Mouse (Mus musculus) lung, postnatal 36 days (tissue): ENCODE measurements around the gene Ehd2.

Experiments used
- DNase-seq: peaks from one replicate; pipeline ENCODE4 v3.0.0; 2022; ENCODE audit warnings: mixed read lengths

The Ehd2 gene

DNA sequence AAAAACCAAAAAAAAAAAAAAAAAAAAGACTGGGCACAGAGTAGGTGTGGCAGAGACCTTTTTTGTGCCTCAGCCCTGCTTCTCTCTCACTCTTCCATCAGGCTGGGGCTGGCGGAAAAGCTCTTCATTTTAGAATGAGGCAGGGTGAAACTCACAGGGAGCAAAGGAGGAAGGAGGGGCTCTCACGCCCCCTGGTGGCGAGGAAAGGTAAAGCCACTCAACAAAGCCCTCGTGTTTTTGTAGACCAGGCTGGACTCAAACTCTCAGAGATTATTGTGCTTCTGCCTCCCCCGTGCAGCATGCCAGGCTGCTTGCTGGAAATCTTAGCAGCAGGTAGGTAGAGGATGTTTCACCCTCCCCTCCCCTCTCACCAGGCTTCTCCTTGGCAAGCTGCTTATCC, 7.3 kb upstream of the Ehd2 start:
- peak; percentile 78 for DNase-seq

DNA sequence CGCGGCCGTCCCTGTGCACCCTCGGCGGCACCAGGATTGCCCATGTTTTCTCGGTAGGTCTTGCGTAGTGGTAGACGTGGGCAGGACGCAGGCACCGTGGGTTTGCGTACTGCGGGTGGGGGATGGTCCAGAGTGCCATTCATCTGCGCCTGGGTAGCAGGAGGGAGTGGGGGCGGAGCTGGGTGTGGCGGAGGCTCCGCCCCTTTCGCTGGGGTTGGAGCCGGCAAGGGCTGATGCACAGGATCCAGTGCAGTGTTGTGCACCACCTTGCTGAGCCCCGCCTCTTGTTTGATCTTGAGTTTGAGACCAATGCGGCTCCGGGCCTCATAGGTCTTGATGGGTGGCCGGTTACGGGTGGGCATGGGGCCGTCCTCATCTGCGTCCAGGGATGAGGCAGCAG, 4.9 kb upstream of the Ehd2 start:
- no peak for DNase-seq

DNA sequence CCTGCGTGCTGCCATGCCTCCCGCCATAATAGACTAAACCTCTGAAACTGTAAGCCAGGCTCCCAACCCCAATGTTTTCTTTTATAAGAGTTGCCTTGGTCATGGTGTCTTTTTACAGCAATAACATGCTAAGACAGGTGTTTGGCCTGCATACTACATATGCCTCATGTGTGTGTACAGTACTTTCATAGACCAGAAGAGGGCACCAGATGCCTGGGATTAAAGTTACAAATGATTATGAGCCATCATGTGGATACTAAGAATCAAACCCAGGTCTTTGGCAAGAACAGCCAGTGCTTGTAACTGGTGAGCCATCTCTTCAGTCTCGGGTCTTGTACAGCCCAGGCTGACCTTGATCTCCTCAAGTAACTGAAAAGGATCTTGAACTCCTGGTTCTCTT, 2.3 kb upstream of the Ehd2 start:
- no peak for DNase-seq

DNA sequence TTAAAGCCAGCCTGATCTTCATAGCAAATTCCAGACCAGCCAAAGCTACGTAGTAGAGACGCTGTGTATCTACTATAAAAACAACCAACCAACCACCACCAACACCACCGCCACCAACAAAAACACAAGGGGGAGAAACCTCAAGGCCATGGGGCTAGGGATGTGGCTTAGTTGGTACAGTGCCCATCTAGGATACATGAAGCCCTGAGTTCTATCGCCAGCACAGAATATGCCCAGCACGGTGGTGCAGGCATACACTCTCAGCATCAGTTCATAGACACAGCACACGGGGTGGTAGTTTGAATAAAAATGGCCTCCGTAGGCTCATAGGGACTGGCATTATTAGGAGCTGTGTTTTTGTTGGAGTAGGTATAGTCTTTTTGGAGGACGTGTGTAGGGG, 955 bp upstream of the Ehd2 start:
- DNase-seq, result no peak

DNA sequence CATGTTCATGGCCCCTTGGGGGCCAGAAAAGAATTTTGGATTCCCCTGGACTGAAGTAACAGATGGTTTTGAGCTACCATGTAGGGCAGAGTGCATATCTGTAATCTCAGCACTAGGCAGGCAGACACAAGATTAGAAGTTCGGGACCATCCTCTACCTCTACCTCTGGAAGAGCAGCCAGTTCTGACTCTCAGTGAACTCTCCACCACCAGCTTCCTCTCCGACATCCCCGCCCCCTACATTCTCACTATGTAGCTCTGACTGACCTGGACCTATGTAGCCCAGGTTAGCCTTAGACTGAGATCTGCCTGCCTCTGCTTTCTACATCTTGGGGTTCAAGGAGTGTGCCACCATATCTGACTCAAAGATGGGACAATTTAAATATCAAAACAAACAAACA, 878 bp downstream of the Ehd2 start:
- no peak for DNase-seq

DNA sequence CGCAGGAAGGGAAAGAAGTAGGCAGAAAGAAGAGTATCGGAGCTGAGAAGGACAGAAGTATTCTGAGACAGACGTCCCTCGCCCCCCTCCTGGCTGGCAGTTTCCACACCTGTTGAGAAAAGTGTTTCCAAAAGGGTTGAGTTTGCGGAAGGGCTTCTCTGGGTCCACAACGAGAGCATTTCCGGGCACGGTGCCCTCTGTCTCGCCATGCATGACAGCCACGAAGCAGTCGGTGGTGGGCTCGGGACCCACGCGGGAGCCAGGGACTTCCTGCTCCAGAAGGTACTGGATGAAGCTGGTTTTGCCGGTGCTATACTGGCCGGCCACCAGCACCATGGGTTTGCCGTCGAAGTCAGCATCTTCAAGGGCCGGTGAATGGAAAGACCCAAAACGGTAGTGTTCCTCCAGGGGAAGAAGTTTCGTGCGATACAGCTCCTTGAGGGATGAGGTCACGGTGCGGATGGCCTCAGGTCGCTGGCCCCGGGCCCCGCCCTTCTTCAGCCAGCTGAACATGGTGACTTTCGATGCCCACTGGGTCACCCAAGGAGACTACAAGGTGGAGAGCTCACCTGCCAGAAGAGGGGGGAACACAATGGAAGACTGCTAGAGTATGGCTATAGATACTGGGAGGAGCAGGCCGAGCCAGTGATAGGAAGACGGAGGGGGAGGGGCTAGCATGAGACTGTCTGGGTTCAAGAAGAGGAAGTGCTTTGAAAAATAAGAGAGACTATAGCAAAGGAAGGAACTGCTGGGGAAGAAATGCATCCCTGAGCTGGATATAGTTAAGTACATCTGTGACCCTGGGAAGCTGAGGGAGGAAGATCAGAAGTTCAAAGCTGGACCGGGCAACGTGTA, 3.3 kb downstream of the Ehd2 start:
- no peak for DNase-seq

DNA sequence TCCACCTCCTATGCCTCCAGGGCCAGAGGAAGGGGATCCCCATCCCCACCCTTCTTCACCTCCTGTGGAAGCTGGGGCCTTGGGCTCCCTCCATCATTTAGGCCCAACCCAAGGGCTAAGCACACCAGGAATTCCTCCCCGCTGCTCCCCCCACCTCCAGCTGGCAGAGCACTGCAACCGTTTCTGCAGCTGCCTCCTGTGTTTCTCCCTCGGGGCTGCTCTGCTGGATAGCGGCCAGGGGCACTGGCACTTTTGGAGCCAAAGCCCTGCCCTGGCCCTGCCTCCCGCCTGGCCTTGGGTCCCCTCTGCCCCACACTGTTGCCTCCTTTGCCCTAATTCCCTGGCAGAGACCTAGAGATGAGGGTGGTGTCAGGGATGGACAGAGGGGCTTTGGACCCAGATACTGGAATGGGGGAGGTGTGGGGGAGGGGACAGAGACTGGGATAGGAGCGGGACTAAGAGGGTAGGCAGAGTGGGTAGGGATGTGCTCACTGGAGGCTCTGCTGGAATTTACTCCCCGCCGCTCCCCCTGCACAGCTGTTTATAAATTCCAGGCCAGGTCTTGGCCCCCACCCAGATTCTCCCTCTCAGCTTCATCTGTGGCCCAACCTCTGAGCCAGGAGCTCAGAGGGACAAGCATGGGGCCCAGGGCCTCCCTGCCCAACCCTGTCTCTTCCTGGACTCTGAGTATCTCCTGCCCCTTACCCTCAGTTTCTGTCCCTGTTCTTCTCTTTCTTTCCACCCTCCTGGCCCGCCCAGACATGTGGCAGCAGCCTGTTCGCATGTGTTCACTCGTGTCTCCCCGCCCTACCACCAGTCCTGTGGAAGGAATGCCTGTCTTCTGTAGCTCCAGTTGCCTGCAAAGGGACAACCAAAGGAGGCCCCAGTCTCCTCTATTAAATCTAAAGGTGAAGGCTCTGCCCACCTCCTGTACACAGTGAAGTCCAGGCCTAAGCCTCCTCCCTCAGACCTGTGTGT, 4.8 kb downstream of the Ehd2 start:
- DNase-seq, result peak; percentile 94

DNA sequence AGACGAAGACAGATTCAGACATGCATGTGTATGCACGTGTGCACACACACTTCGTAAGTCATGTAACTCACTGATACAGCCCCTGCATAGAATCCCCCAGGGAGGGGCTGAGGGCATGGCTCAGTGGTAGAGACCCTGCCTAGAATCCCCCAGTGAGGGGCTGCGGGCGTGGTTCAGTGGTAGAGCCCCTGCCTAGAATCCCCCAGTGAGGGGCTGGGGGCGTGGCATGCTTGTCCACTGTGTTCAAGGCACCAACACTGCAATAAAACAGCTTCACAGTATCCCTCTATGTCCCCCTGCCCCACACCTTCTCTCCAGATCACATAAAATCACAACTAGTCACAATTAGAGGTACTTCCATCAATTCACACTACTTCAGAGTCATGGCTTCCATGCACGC, 5.6 kb downstream of the Ehd2 start:
- DNase-seq, result no peak

DNA sequence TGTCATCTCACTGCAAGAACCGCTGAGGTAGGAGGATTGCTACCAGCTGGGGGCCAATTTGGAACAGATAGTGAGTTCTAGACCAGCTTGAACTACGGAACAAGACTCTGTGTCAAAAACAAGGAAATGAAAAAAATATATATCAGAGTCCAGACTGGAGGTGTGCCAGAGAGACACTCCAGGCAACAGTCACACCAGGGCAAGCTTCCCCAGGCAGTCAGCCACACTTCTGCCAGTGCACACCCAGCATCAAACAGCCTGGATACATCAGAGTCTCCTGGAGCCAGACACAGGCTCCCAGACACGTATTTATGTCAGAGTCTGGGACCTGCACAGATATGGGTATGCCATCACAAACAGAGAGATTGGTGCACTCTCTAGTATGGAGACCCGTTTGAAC, 6.1 kb downstream of the Ehd2 start:
- DNase-seq, result peak; percentile 57

DNA sequence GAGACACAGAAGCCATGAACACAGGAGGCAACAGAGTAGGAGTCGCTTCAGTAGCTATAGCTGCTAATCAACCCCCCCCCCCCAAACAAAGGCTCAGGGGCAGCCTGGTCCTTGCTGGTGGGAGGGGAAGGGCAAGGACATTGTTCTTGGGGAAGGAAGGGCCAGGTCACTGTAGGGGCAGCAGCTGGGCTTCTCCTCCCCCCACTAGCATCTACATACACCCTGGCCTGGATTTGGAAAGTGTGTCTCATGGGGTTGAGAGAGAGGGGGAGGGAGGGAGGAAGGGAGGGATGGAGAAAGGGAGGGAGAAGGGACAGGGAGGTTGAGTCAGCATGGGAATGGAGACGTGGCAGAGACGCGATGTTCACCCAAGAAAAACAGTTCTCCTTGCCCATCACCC, 6.7 kb downstream of the Ehd2 start:
- DNase-seq, result no peak

DNA sequence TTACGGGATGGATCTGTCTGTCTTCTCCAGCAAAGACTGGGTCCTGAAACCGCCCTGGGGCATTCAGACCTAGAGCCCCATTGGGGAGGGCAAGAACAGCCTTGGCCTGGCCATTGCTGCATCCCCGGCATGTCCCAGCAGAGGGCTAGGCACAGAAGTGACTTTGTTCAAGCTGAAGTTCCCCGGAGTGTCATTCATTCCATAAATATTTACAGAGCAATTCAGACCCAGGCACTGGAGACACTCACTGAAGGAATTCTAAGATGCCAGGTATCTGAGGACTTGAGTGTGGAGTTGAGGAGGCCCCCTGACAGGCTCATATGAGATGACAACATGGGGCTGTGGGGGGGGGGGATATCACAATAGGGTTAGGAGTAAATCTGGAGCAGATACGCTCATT, 11.2 kb downstream of the Ehd2 start:
- DNase-seq, result peak; percentile 81

DNA sequence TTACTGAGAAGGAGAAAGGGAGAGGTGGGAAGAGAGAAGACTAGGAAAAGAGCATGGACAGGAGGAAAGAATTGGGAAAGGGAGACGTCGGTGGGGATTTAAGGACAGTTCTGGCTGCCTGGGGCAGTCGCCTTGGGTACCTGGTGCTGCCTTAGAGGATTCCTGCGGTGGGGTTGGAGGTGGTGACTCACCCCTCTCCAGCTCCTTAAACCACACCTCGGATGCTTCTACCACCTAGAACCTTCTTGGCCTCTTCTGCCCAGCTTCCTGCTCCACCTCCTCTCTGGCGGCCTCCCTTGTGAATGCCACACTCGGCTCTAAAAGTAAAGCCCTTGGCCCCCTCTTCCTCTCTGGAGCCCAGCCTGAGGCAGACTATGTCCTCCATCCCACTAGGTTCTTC, 11.9 kb downstream of the Ehd2 start:
- peak; percentile 78 for DNase-seq

DNA sequence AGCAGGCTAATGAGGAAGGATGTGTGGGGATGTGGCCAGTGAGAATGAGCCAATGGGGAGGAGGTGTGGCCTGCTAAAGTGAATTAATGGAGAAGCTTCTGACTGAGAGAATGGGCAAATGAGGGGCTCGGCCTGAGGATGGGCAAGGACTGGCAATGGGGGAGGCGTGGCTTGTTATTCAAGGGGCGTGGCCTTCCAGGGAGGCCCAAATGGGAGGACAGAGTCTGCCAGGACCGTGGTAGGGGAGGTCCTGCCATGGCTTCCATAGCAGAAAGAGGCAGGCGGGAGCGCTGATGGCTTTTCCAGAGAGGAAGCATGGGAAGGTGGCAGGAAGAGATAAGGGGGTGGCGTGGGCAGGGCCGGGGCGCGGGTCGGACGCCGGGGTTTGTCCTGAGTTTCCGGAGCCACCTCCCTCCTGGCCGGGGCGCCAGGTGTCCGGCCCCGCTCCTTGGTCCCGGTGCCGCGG, 12.4 kb downstream of the Ehd2 start:
- DNase-seq, result peak; percentile 90

DNA sequence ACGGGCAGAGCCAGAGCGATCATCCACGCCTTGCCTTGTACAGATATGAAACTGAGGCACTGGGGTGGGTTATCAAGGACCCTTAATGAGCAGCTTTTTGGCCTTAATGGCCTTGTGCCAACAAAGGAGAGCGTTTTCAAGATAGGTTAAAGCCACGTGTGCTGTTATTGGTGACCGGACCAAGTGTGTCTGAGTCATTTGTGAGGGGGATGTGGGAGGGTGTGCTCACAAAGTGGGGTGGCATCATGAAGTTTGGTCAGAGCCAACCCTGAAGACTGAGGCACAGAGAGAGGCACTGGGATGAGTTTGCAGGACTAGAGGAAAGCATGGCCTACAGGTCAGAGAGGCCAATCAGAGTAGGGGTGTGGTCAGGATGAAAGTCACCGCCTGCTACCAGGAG, 12.9 kb downstream of the Ehd2 start:
- DNase-seq, result no peak

DNA sequence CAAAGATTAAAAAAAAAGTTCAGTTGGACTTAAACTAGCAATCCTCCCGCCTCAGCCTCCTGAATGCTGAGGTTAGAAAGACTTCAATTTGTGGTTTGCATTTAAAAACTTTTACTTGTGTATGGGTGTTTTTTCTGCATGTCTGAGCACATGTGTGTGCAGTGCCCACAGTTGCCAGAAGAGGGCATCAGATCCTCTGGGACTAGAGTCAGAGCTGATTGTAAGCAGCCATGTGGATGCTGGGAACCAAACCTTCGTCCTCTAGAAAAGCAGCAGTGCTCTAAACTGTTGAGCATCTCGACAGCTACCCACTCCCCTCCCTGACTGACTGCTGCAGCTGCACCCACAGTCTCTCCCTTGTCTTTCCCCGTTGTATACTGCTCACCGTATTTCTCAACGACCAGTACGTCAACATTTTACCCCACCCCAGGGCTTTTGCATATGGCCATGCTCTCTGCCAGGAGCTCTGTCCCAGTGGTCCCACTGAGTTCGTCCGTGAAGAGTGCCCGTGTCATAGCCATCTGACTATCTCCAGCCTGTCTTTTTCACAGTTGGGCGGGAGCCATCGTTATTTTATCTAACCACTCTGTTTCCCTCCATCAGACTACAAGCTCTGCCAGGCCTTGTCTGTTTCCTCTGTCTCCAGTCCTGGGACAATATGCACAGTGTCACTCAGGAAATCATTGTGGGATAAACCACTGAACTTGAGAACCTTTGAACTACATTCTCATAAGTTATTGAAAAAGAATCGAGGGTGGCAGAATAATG, 13.9 kb downstream of the Ehd2 start:
- peak; percentile 53 for DNase-seq

DNA sequence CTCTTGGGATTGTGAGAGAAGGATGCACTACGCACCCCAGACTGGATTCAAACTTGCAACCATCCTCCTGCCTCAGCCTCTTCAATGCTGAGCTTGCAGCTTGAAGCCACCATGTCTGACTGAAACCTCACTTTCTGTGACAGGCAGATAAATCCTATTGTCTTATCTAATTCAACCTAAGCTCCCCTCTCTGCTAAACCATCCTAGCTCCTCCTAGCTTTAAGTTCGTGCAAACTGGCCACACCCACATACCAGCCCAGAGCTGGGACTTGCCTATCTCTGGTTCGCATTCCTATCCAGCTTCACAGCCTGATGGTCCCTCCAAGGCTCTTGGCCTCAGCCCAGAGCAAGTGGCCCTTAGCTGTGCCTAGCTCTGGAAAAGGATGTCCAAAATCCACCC, 15.0 kb downstream of the Ehd2 start:
- DNase-seq, result no peak

DNA sequence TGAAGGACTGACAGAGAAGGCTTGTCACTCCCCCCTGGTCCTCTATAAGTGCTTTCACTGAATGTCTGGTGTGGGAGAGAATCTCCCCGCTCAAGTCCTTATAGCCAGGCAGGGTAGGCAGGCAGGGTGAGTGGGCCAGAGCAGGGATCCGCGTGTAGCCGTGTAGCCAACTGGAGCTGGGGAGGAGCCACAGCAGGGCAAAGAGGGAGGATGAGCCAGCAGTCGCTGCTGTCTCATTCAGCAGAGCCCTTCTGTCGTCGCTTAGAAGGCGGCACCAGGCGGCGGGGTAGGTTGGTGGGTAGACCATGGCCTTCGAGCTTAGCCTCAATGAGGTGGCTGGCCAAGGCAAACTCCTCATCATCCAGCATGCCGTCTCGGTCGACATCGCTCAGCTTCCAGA, 17.4 kb downstream of the Ehd2 start:
- DNase-seq, result no peak

DNA sequence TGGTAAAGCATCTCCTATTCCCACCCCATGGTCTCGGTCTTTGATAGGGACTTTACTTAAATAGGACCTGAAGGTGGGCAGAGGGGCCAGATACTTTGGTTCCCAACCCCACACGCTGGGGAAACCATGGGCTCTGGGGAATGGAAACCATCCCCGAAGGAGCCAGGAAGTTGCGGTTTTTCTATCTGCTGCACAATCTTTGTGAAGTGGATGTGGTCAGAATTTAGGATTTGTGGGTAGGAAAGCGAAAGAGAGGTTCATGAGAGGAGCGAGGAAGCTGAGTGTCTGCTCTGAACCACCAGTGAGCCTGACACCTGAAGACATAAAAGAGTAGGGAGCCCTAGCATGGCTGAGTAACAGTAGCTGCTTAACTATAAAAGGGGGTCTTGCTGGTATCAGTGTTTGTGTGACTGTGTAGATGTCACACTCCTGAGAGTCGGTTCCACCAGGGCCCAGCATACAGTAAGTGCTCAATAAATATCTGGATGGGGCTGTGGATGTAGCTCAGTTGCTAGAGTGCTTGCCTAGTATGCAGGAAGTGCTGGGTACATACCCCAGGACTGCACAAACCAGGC, 18.1 kb downstream of the Ehd2 start:
- DNase-seq, result no peak

DNA sequence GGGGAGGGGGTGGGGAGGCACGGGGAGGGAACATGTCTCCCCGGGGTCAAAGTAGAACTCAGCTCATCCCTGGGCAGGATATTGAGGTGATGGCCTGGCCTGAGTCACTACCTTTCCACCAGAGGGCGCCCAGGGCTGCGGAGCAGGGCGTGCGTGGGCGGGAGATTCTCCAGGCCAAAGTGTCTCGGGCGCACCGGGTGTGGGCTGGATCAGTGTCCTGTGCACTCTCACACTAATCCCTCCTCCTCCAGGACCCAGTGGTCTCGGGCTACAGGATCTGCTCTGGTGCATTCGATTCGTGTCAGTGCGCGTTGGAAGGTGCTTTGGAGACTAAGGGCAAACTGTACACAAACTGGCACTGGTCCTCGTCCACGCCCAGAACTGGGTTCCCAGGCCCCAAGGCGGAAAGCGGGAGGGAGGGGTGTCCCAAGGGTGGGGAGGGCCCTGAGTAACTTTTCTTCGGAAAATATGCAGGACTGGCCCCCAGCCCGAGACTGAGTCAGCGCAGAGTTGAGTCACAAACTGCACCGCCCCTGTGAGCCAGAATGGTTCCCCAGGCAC, 18.9 kb downstream of the Ehd2 start:
- peak; percentile 92 for DNase-seq

DNA sequence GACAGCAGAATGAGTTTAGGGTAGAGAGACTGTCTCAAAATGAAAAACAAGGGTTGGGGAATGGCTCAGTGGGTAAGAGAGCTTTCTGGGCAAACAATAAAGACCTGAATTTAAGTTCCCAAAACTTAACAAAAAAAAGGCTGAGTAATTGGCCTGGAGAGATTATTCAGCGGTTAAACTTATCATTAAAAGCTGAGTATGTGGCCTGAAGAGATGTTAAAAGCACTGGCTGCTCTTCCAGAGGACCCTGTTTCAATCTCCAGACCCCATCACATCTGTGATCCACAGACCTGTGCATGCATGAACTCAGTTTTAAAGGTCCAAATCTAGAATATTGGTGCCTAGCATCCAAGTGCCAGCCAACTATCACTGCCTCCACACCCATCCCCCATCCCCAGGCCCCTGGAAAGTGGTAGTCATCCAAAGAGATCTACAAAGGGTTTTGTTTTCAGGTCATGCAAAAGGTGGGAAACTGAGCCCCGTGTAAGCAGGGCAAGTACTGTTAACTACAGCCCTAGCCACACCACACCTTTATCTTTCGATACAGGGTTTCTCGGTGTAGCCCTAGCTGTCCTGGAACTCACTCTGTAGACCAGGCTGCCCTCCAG, 19.6 kb downstream of the Ehd2 start:
- DNase-seq, result no peak

DNA sequence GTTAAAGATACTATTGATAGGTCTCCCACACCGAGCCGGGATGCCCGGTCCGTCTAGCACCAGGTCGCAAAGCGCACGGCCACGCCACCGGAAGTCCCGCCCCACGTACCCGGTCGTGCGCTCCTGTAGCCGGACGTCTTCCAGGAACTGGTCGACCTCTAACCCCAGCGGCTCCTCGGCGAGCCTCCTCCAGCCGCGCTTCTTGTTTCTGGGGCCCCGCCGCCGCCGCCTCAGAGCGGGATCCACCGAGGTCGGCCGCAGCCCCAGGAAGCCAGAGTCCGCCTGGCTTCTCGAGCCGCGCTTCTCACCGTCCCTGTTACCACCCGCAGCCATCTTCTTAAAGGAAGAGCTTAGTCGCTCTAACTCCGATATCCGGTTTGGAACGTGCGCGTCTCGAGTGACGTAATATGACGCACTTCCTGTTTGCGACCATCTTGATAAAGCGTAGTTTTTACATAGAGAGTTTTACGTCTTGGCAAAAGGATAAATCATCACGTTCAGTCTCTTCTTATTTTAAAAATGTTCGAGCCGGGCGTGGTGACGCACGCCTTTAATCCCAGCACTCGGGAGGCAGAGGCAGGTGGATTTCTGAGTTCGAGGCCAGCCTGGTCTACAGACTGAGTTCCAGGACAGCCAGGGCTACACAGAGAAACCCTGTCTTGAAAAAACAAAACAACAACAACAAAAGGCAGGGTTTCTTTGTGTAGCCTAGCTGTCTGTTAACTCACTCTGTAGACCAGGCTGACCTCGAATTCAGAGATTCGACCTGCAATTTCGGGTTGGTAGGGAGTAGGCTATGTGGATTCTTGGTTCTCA, 21.4 kb downstream of the Ehd2 start, which contains the start of gene Nop53:
Gene Nop53, minus strand, starts transcription at position 354 of the 816 bp plus-strand sequence.
- DNase-seq, result peak; percentile 98
